Mouse (Mus musculus): ENCODE measurements around the gene Gm15155.
"Not testable (repeated sequence)": the region's sequence is repeated elsewhere in the genome, so short reads cannot be mapped to it uniquely, and the experiment has no call there.

Gene Gm15155

GRCm38 (mm10) chrX:156155776-156156175, 531.2 kb downstream of the Gm15155 start:
- CTCF ChIA-PET: no interaction called here

GRCm38 (mm10) chrX:156171587-156171986, 547.0 kb downstream of the Gm15155 start:
- CTCF ChIA-PET: no interaction called here

- CTCF ChIA-PET: not testable (repeated sequence)
Measured at GRCm38 (mm10) chrX:156303806-156304205, 679.3 kb downstream of the Gm15155 start.

Data from spleen, embryonic (tissue).